Mouse (Mus musculus): ENCODE results near the gene Dhx34. TPM values are rescaled to one million over a fixed set of nuclear protein-coding genes. Genes with fewer than 3 reads are reported as not detected.
"Not testable (repeated sequence)": the region's sequence is repeated elsewhere in the genome, so short reads cannot be mapped to it uniquely, and the experiment has no call there.

Gene Dhx34
- total and polyA plus RNA-seq, 2 experiments from 2014 or later, result 9.7 to 16.0 TPM

- H3K36me3 ChIP-seq (ENCODE audit: insufficient read depth), result no peaks in the 10 kb centered on the region
- H3K9me3 ChIP-seq (ENCODE audit: low read length), result no peaks in the 10 kb centered on the region
- no peak for ATAC-seq
- no peaks in the 10 kb centered on the region for H3K4me1 ChIP-seq (ENCODE audit: insufficient read depth)
- WGBS, result 89% methylated on average over 5 of the region's 5 CpGs
- TF ChIP-seq CTCF (IDR thresholded peaks at IDR 0.05; ENCODE audit: low read depth), result no peak
- no peak within 1 kb of the TSS for H3K27ac ChIP-seq (ENCODE audit: low read depth, low read length)
- H3K27me3 ChIP-seq (ENCODE audit: insufficient read depth, low read length), result no peaks in the 10 kb centered on the region
- H3K4me3 ChIP-seq (ENCODE audit: low read depth, low read length), result no peak within 1 kb of the TSS
- no peak within 1 kb of the TSS for H3K4me2 ChIP-seq (ENCODE audit: low read depth)
- H3K9ac ChIP-seq, result no peak within 1 kb of the TSS
- no peak for DNase-seq
Observed at GRCm38 (mm10) chr7:16259110-16259590, 37.3 kb upstream of the Dhx34 start, which contains the start of gene C5ar1. Gene C5ar1 (minus strand): TSS chr7:16259540.

DNA sequence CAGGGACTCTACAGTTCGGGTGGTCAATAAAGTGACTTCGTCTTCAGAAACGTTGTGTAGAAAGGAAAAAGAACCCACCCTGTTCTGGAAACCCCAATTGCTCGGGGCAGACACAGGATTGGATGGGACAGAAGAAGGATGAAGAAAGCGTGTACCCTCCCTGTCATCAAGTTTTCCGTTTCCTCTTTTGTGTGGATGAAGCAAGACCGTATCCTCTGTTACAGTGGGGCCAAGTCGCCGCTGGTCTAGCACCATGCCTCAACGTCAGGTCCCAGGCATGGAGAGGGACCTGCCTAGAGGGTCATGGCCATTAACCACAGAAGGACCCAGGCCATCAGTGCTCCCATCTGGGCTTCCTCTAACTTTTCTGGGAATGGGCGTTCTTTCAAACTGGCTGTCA, 36.0 kb upstream of the Dhx34 start:
- no peak for ATAC-seq
- WGBS, result 92% methylated on average over 11 of the region's 11 CpGs
- no peaks in the 10 kb centered on the region for H3K4me1 ChIP-seq (ENCODE audit: insufficient read depth)

GRCm38 (mm10) chr7:16255963-16256362, 34.1 kb upstream of the Dhx34 start:
- not testable (repeated sequence) for ATAC-seq; DNase-seq; H3K9ac ChIP-seq; H3K36me3 ChIP-seq (ENCODE audit: insufficient read depth); H3K9me3 ChIP-seq (ENCODE audit: low read length); H3K4me2 ChIP-seq (ENCODE audit: low read depth); H3K4me3 ChIP-seq (ENCODE audit: low read depth, low read length); H3K27ac ChIP-seq (ENCODE audit: low read depth, low read length); H3K27me3 ChIP-seq (ENCODE audit: insufficient read depth, low read length); H3K4me1 ChIP-seq (ENCODE audit: insufficient read depth)
- WGBS, result 85% methylated on average over 4 of the region's 4 CpGs

More for the DNA sequence above, 36.0 kb upstream of the Dhx34 start:
- H3K4me2 ChIP-seq (ENCODE audit: low read depth), result no peak overlapping the region
- H3K9me3 ChIP-seq (ENCODE audit: low read length), result no peaks in the 10 kb centered on the region
- H3K4me3 ChIP-seq (ENCODE audit: low read depth, low read length), result no peak overlapping the region
- H3K36me3 ChIP-seq (ENCODE audit: insufficient read depth), result no peaks in the 10 kb centered on the region
- no peak overlapping the region for H3K9ac ChIP-seq
- no peak overlapping the region for H3K27ac ChIP-seq (ENCODE audit: low read depth, low read length)
- DNase-seq, result no peak
- H3K27me3 ChIP-seq (ENCODE audit: insufficient read depth, low read length), result no peaks in the 10 kb centered on the region
- TF ChIP-seq CTCF (IDR thresholded peaks at IDR 0.05; ENCODE audit: low read depth), result no peak

- DNase-seq, result no peak
- Histone ChIP-seq H3K9me3 (ENCODE audit: low read length) (no peaks in the 10 kb centered on the region), H3K4me3 (ENCODE audit: low read depth, low read length) (no peak overlapping the region), H3K4me2 (ENCODE audit: low read depth) (no peak overlapping the region), H3K4me1 (ENCODE audit: insufficient read depth) (no peaks in the 10 kb centered on the region), H3K9ac (no peak overlapping the region), H3K27ac (ENCODE audit: low read depth, low read length) (no peak overlapping the region), H3K36me3 (ENCODE audit: insufficient read depth) (no peaks in the 10 kb centered on the region), H3K27me3 (ENCODE audit: insufficient read depth, low read length) (no peaks in the 10 kb centered on the region)
- 77% methylated on average over 4 of the region's 4 CpGs for WGBS
- TF ChIP-seq CTCF (IDR thresholded peaks at IDR 0.05; ENCODE audit: low read depth), result no peak
- no peak for ATAC-seq
Observed at GRCm38 (mm10) chr7:16254195-16254594, 32.4 kb upstream of the Dhx34 start.

DNA sequence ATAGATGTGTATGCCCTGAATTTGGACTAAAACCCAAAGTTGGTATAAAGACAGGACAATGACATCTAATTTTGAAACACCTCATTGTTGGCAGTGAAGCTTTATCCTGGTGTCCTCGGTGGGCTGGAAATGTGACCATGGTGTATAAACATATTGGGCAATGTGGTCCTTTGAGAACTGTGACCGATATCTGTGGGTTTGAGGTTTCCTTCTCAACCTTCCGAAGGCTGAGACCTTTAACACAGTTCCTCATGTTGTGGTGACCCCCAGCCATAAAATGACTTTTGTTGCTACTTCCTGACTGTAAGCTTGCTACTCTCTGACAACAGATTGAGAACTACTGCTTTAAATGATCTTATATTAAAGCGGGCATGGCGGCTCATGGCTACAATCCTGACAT, 28.9 kb upstream of the Dhx34 start:
- ATAC-seq (no peak), DNase-seq (no peak)
- no peaks in the 10 kb centered on the region for H3K9me3 ChIP-seq (ENCODE audit: low read length)
- no peaks in the 10 kb centered on the region for H3K36me3 ChIP-seq (ENCODE audit: insufficient read depth)
- TF ChIP-seq CTCF (IDR thresholded peaks at IDR 0.05; ENCODE audit: low read depth), result no peak
- no peaks in the 10 kb centered on the region for H3K4me1 ChIP-seq (ENCODE audit: insufficient read depth)
- no peak overlapping the region for H3K9ac ChIP-seq
- no peak overlapping the region for H3K4me2 ChIP-seq (ENCODE audit: low read depth)
- no peak overlapping the region for H3K4me3 ChIP-seq (ENCODE audit: low read depth, low read length)
- no peak overlapping the region for H3K27ac ChIP-seq (ENCODE audit: low read depth, low read length)
- whole genome bisulfite sequencing, result 90% methylated on average over 5 of the region's 5 CpGs
- no peaks in the 10 kb centered on the region for H3K27me3 ChIP-seq (ENCODE audit: insufficient read depth, low read length)

DNA sequence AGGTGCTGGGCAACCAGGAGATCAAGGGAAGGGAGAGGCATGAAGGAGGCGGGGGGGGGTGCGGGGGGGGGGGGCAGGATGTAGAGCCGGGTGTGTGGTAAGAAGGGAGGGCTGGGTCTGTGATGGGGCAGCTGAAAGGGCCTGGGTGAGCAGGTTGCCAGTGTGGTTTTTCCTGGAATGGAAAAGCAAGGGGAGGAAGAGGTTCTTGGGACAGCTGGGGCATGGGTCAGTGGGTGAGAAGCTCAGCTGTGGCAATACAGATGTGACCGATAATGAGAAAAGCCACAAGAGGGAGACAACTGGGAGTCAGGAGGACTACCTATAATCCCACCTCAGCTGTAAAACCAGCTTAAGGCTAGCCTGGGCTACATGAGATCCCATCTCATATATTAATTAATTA, 24.1 kb upstream of the Dhx34 start:
- no peak overlapping the region for H3K9ac ChIP-seq
- no peaks in the 10 kb centered on the region for H3K4me1 ChIP-seq (ENCODE audit: insufficient read depth)
- no peaks in the 10 kb centered on the region for H3K27me3 ChIP-seq (ENCODE audit: insufficient read depth, low read length)
- H3K4me2 ChIP-seq (ENCODE audit: low read depth), result no peak overlapping the region
- DNase-seq (no peak), ATAC-seq (no peak)
- no peak overlapping the region for H3K27ac ChIP-seq (ENCODE audit: low read depth, low read length)
- WGBS, result 55% methylated on average over 2 of the region's 4 CpGs
- H3K9me3 ChIP-seq (ENCODE audit: low read length), result no peaks in the 10 kb centered on the region
- H3K4me3 ChIP-seq (ENCODE audit: low read depth, low read length), result no peak overlapping the region
- TF ChIP-seq CTCF (IDR thresholded peaks at IDR 0.05; ENCODE audit: low read depth), result no peak
- H3K36me3 ChIP-seq (ENCODE audit: insufficient read depth), result no peaks in the 10 kb centered on the region

- H3K27me3 ChIP-seq (ENCODE audit: insufficient read depth, low read length), result no peaks in the 10 kb centered on the region
- no peak within 1 kb of the TSS for H3K4me2 ChIP-seq (ENCODE audit: low read depth)
- H3K4me3 ChIP-seq (ENCODE audit: low read depth, low read length), result no peak within 1 kb of the TSS
- H3K4me1 ChIP-seq (ENCODE audit: insufficient read depth), result no peaks in the 10 kb centered on the region
- WGBS, result 86% methylated on average over 5 of the region's 5 CpGs
- TF ChIP-seq CTCF (IDR thresholded peaks at IDR 0.05; ENCODE audit: low read depth), result no peak
- H3K9ac ChIP-seq, result no peak within 1 kb of the TSS
- H3K36me3 ChIP-seq (ENCODE audit: insufficient read depth), result no peaks in the 10 kb centered on the region
- ATAC-seq (no peak), DNase-seq (no peak)
- H3K9me3 ChIP-seq (ENCODE audit: low read length), result no peaks in the 10 kb centered on the region
- H3K27ac ChIP-seq (ENCODE audit: low read depth, low read length), result no peak within 1 kb of the TSS
Observed at GRCm38 (mm10) chr7:16244067-16244466, 22.2 kb upstream of the Dhx34 start, which contains the start of gene C5ar2. Gene C5ar2 (minus strand): TSS chr7:16244154.
